Mouse (Mus musculus): ENCODE data around the gene Sdc1. TPM values are rescaled to one million over a fixed set of nuclear protein-coding genes. Genes with fewer than 3 reads are reported as not detected.

Gene Sdc1
- 10 to 100 TPM; 30.2 to 30.8 TPM for total RNA-seq (2021)

- peak; percentile 83 for DNase-seq
These were observed at the start of gene Sdc1 for GRCm38 (mm10) chr12:8770946-8771843. Sdc1 (plus strand) TSS chr12:8771323.

- no peak for DNase-seq
These were observed 44.2 kb upstream of the Sdc1 start for GRCm38 (mm10) chr12:8726890-8727289.

GRCm38 (mm10) chr12:8728739-8729138 lies 42.4 kb upstream of the Sdc1 start:
- DNase-seq, result peak; percentile 46

- DNase-seq, result no peak
These were observed 17.5 kb upstream of the Sdc1 start for GRCm38 (mm10) chr12:8753654-8754053.

- DNase-seq, result peak; percentile 40
These were observed 17.0 kb upstream of the Sdc1 start for GRCm38 (mm10) chr12:8754116-8754515.

GRCm38 (mm10) chr12:8758029-8758428 lies 13.1 kb upstream of the Sdc1 start:
- DNase-seq, result no peak

- DNase-seq, result no peak
These were observed 12.0 kb upstream of the Sdc1 start for GRCm38 (mm10) chr12:8759115-8759514.

GRCm38 (mm10) chr12:8759779-8760178 lies 11.3 kb upstream of the Sdc1 start:
- DNase-seq, result no peak

GRCm38 (mm10) chr12:8760561-8760960 lies 10.6 kb upstream of the Sdc1 start:
- no peak for DNase-seq

GRCm38 (mm10) chr12:8761058-8761457 lies 10.1 kb upstream of the Sdc1 start:
- DNase-seq, result no peak

GRCm38 (mm10) chr12:8762667-8763066 lies 8.5 kb upstream of the Sdc1 start:
- DNase-seq, result peak; percentile 50

- DNase-seq, result peak; percentile 5
These were observed 6.7 kb upstream of the Sdc1 start for GRCm38 (mm10) chr12:8764221-8764930.

GRCm38 (mm10) chr12:8771844-8772380 lies 789 bp downstream of the Sdc1 start:
- peak; percentile 51 for DNase-seq

- peak; percentile 74 for DNase-seq
These were observed 1.5 kb downstream of the Sdc1 start for GRCm38 (mm10) chr12:8772451-8773143.

GRCm38 (mm10) chr12:8773336-8773735 lies 2.2 kb downstream of the Sdc1 start:
- no peak for DNase-seq

- no peak for DNase-seq
These were observed 3.1 kb downstream of the Sdc1 start for GRCm38 (mm10) chr12:8774183-8774582.

- no peak for DNase-seq
These were observed 5.1 kb downstream of the Sdc1 start for GRCm38 (mm10) chr12:8776206-8776605.

GRCm38 (mm10) chr12:8776741-8777140 lies 5.6 kb downstream of the Sdc1 start:
- DNase-seq, result no peak

- DNase-seq, result no peak
These were observed 7.0 kb downstream of the Sdc1 start for GRCm38 (mm10) chr12:8778106-8778505.

- DNase-seq, result no peak
These were observed 8.7 kb downstream of the Sdc1 start for GRCm38 (mm10) chr12:8779851-8780250.

GRCm38 (mm10) chr12:8781121-8781520 lies 10.0 kb downstream of the Sdc1 start:
- no peak for DNase-seq

- DNase-seq, result peak; percentile 77
These were observed 10.7 kb downstream of the Sdc1 start for GRCm38 (mm10) chr12:8781681-8782378.

All from heart, postnatal 4 days (tissue).